Mouse (Mus musculus): Measurements from ENCODE around the gene Asic1.

Gene Asic1

GRCm38 (mm10) chr15:99670154-99670821 lies at the start of gene Asic1:
Gene Asic1 (plus strand): TSS chr15:99670368.
- DNase-seq = peak in 1 of 2 experiments; percentile 17

GRCm38 (mm10) chr15:99622063-99622462 lies 48.1 kb upstream of the Asic1 start:
- no peak for DNase-seq

- DNase-seq = peak; percentile 23 to 25
Measured at GRCm38 (mm10) chr15:99631618-99632017, 38.5 kb upstream of the Asic1 start.

GRCm38 (mm10) chr15:99634702-99635101 lies 35.5 kb upstream of the Asic1 start:
- DNase-seq = no peak

- no peak for DNase-seq
Measured at GRCm38 (mm10) chr15:99637405-99638123, 32.6 kb upstream of the Asic1 start.

GRCm38 (mm10) chr15:99638124-99638485 lies 32.1 kb upstream of the Asic1 start:
- DNase-seq = no peak

- no peak for DNase-seq
Measured at GRCm38 (mm10) chr15:99642622-99643021, 27.5 kb upstream of the Asic1 start.

GRCm38 (mm10) chr15:99643832-99644231 lies 26.3 kb upstream of the Asic1 start:
- no peak for DNase-seq

GRCm38 (mm10) chr15:99644776-99645175 lies 25.4 kb upstream of the Asic1 start:
- DNase-seq = no peak

GRCm38 (mm10) chr15:99648326-99648725 lies 21.8 kb upstream of the Asic1 start:
- DNase-seq = no peak

GRCm38 (mm10) chr15:99649067-99649761 lies 21.0 kb upstream of the Asic1 start:
- no peak for DNase-seq

- DNase-seq = no peak
Measured at GRCm38 (mm10) chr15:99650304-99650703, 19.9 kb upstream of the Asic1 start.

GRCm38 (mm10) chr15:99651163-99651872 lies 18.9 kb upstream of the Asic1 start, which contains the start of gene Racgap1:
Gene Racgap1 (minus strand): TSS chr15:99651656.
- DNase-seq = peak; percentile 96 to 98

- DNase-seq = no peak
Measured at GRCm38 (mm10) chr15:99651984-99652872, 17.9 kb upstream of the Asic1 start.

GRCm38 (mm10) chr15:99653291-99653690 lies 16.9 kb upstream of the Asic1 start:
- DNase-seq = no peak

- DNase-seq = no peak
Measured at GRCm38 (mm10) chr15:99653876-99654275, 16.3 kb upstream of the Asic1 start.

- DNase-seq = no peak
Measured at GRCm38 (mm10) chr15:99655956-99656355, 14.2 kb upstream of the Asic1 start.

- no peak for DNase-seq
Measured at GRCm38 (mm10) chr15:99658437-99658836, 11.7 kb upstream of the Asic1 start.

GRCm38 (mm10) chr15:99661121-99661830 lies 8.9 kb upstream of the Asic1 start:
- no peak for DNase-seq

- DNase-seq = no peak
Measured at GRCm38 (mm10) chr15:99662371-99662770, 7.8 kb upstream of the Asic1 start.

GRCm38 (mm10) chr15:99663964-99664599 lies 6.1 kb upstream of the Asic1 start:
- DNase-seq = no peak
